31 mouse cellular contexts compared by ENCODE assay signal in genomic region chr13:112866782-112867181, GRCm38 (mm10).
DNase-seq lines count a peak whose midpoint lies in the region; ATAC-seq lines count a peak whose summit lies in the region.
"Had no signal": no experiment of that assay in that cellular context is flagged by ENCODE, and none has a peak within 500 bp of the region (broad histone marks: within the 10 kb centered on the region; RNA-seq: fewer than 3 reads in every experiment).

No protein-coding gene starts in this region.

- no peak overlapping the region for H3K9ac ChIP-seq in liver, embryonic 13.5 days
- H3K9ac ChIP-seq in hindbrain, embryonic 16.5 days (ENCODE audit: low read depth, low read length) = no peak overlapping the region
- H3K9ac ChIP-seq: forebrain, embryonic 15.5 days; intestine, embryonic 15.5 days; limb, embryonic 13.5 days; neural tube, embryonic 13.5 days had no signal

- peak overlapping the region; percentile 39 for H3K27ac ChIP-seq in liver, embryonic 13.5 days
- no peak overlapping the region for H3K27ac ChIP-seq in hindbrain, embryonic 16.5 days (ENCODE audit: low read depth, low read length)
- H3K27ac ChIP-seq: forebrain, embryonic 10.5 days; forebrain, embryonic 15.5 days; gastrocnemius, adult 2 months; hindbrain, embryonic 10.5 days; hindbrain, postnatal 0 days; intestine, embryonic 15.5 days; layer of hippocampus, adult 2 months; limb, embryonic 13.5 days; macrophage; midbrain, embryonic 10.5 days; neural tube, embryonic 13.5 days had no signal

- H3K27me3 ChIP-seq in liver, embryonic 13.5 days = no peaks in the 10 kb centered on the region
- H3K27me3 ChIP-seq in hindbrain, embryonic 16.5 days (replicated peaks; ENCODE audit: control insufficient read depth, insufficient read depth, low read length) = no peaks in the 10 kb centered on the region
- H3K27me3 ChIP-seq: CH12.LX; forebrain, embryonic 15.5 days; intestine, embryonic 15.5 days; limb, embryonic 13.5 days; neural tube, embryonic 13.5 days had no signal

- no peak overlapping the region for H3K4me3 ChIP-seq in liver, embryonic 13.5 days (replicated peaks)
- H3K4me3 ChIP-seq in hindbrain, embryonic 16.5 days (ENCODE audit: low read length) = no peak overlapping the region
- H3K4me3 ChIP-seq: forebrain, embryonic 10.5 days; forebrain, embryonic 15.5 days; gastrocnemius, adult 2 months; hindbrain, embryonic 10.5 days; intestine, embryonic 15.5 days; layer of hippocampus, adult 2 months; limb, embryonic 13.5 days; midbrain, embryonic 10.5 days; myocyte; neural tube, embryonic 13.5 days had no signal

- no peaks in the 10 kb centered on the region for H3K9me3 ChIP-seq in liver, embryonic 13.5 days (replicated peaks)
- no peaks in the 10 kb centered on the region for H3K9me3 ChIP-seq in hindbrain, embryonic 16.5 days (ENCODE audit: control insufficient read depth, low read length)
- H3K9me3 ChIP-seq: forebrain, embryonic 10.5 days; forebrain, embryonic 15.5 days; hindbrain, embryonic 10.5 days; intestine, embryonic 15.5 days; limb, embryonic 13.5 days; midbrain, embryonic 10.5 days; neural tube, embryonic 13.5 days had no signal

- peak; percentile 75 for DNase-seq in heart, adult 11 months
- DNase-seq in heart, adult 8-10 months (ENCODE audit: low spot score) = no peak
- DNase-seq in c-Kit-positive CD71-positive TER-119-positive erythroid progenitor cells, embryonic 14.5 days (ENCODE audit: low spot score) = peak; percentile 53
- DNase-seq in liver, embryonic 13.5 days = peak; percentile 45
- DNase-seq in thymus, adult 18-20 months = no peak
- no peak for DNase-seq in spleen, postnatal 14 days (ENCODE audit: low spot score in 2 of 2)
- DNase-seq: adrenal gland, postnatal 25 days; cerebellum, adult 9-10 months; cerebellum, postnatal 36 days; gastrocnemius, adult 2 months; heart, postnatal 14 days; kidney, adult 2 months; kidney, postnatal 36 days; lung, adult 2 months; lung, postnatal 10 days; right cerebral cortex, postnatal 4 days; thymus, postnatal 25 days had no signal

- peak; percentile 87 for ATAC-seq in liver, embryonic 13.5 days (ENCODE audit: low read depth)
- peak; percentile 70 for ATAC-seq in megakaryocyte-erythroid progenitor cell, adult 5-6 weeks (replicated peaks; ENCODE audit: low FRiP score, low TSS enrichment, poor library complexity, severe bottlenecking)
- ATAC-seq in hindbrain, embryonic 16.5 days = no peak
- ATAC-seq: forebrain, embryonic 15.5 days; hindbrain, postnatal 0 days; intestine, embryonic 15.5 days had no signal

- H3K36me3 ChIP-seq in liver, embryonic 13.5 days = peaks cover 86% of the 10 kb centered on the region
- peaks cover 34% of the 10 kb centered on the region for H3K36me3 ChIP-seq in hindbrain, embryonic 16.5 days (ENCODE audit: control insufficient read depth, insufficient read depth, low read length)

- WGBS in liver, embryonic 13.5 days (ENCODE audit: insufficient replicate concordance) = 47% methylated on average over 7 of the region's 7 CpGs
- WGBS in hindbrain, embryonic 16.5 days = 91% methylated on average over 7 of the region's 7 CpGs

- peaks cover 31% of the 10 kb centered on the region for H3K4me1 ChIP-seq in liver, embryonic 13.5 days (replicated peaks)
- no peaks in the 10 kb centered on the region for H3K4me1 ChIP-seq in hindbrain, embryonic 16.5 days (ENCODE audit: control insufficient read depth, insufficient read depth, low read depth, low read length)
- H3K4me1 ChIP-seq: forebrain, embryonic 10.5 days; forebrain, embryonic 15.5 days; hindbrain, embryonic 10.5 days; limb, embryonic 13.5 days; midbrain, embryonic 10.5 days; neural tube, embryonic 13.5 days had no signal

- no peak overlapping the region for H3K4me2 ChIP-seq in liver, embryonic 13.5 days
- H3K4me2 ChIP-seq in hindbrain, embryonic 16.5 days (ENCODE audit: low read length) = no peak overlapping the region
- H3K4me2 ChIP-seq: forebrain, embryonic 15.5 days; intestine, embryonic 15.5 days; limb, embryonic 13.5 days; neural tube, embryonic 13.5 days had no signal

Comparison
In these comparisons a context has a peak if more than half of its experiments do, and no peak if none do; other contexts are left out.
1. DNase-seq: peak in heart, adult 11 months (single experiment), c-Kit-positive CD71-positive TER-119-positive erythroid progenitor cells, embryonic 14.5 days (single experiment) and liver, embryonic 13.5 days (single experiment); none in heart, adult 8-10 months (single experiment), thymus, adult 18-20 months (0 of 2) and spleen, postnatal 14 days (0 of 2).